Mouse (Mus musculus) spleen, adult 2 months (tissue): Measurements from ENCODE around the gene Rpl13. TPM values are rescaled to one million over a fixed set of nuclear protein-coding genes. Genes with fewer than 3 reads are reported as not detected.
A peak's percentile ranks its signal among the peaks of the same experiment; 100 is the strongest.

ENCODE experiments used
- DNase-seq, 2 experiments: peaks; one replicate each; pipeline versions ENCODE4 v3.0.0 to v3.0.0-alpha.2; 2012 to 2021; ENCODE audit warnings: low spot score in 2 of 2, low read depth in 1 of 2
- H3K27ac ChIP-seq: fragments of 200-500 bp; 2 replicates; pipeline ENCODE4 v1.5.1; 2012; ENCODE audit warnings: low read length, inconsistent platforms; ENCODE audit not compliant: insufficient read depth
- H3K27me3 ChIP-seq: fragments of 200-500 bp; 2 replicates; pipeline ENCODE4 v1.6.1; 2012; ENCODE audit warnings: mild to moderate bottlenecking, moderate library complexity, low read length, inconsistent platforms; ENCODE audit not compliant: control insufficient read depth, insufficient read depth
- H3K36me3 ChIP-seq: fragments of 200-500 bp; 2 replicates; pipeline ENCODE4 v1.6.1; 2012; ENCODE audit warnings: mild to moderate bottlenecking, low read length, inconsistent platforms; ENCODE audit not compliant: control insufficient read depth, insufficient read depth
- H3K4me1 ChIP-seq: fragments of 200-500 bp; 2 replicates; pipeline ENCODE4 v1.6.1; 2011; ENCODE audit warnings: inconsistent platforms; ENCODE audit not compliant: control insufficient read depth, insufficient read depth, insufficient read length
- H3K4me3 ChIP-seq: fragments of 200-500 bp; 2 replicates; pipeline ENCODE4 v1.5.1; 2011; ENCODE audit warnings: mild to moderate bottlenecking, inconsistent platforms; ENCODE audit not compliant: insufficient read depth, insufficient read length; ENCODE audit errors: extremely low read depth
- CTCF ChIP-seq: fragments of 200-500 bp; IDR thresholded peaks from 2 replicates; pipeline ENCODE4 v1.5.1; 2011; ENCODE audit warnings: mild to moderate bottlenecking, inconsistent platforms; ENCODE audit not compliant: insufficient read depth, insufficient read length, insufficient replicate concordance; ENCODE audit errors: extremely low read depth
- POLR2A ChIP-seq: fragments of 200-500 bp; IDR thresholded peaks from 2 replicates; pipeline ENCODE4 v1.6.1; 2011; ENCODE audit warnings: low read depth, low read length, inconsistent platforms
- WGBS: fragments of 180-500 bp; shearing (Covaris S2); methylation state at CpG from one replicate; pipeline ENCODE4 v1.1.7; 2018; 5-methylcytosine and 5-hydroxymethylcytosine counted together
- polyA plus RNA-seq: library from polyadenylated mRNA; depleted of rRNA; stranded (reverse); fragments of >200 nt; gene quantifications from 2 replicates; pipeline ENCODE4 v1.2.3, GENCODE M21; 2012

Gene Rpl13
- polyA plus RNA-seq, 1 experiment: 2,207 TPM

GRCm38 (mm10) chr8:123071176-123071575, 31.0 kb upstream of the Rpl13 start:
- peaks cover under 1% of the 10 kb centered on the region; the same call in 1 of the 2 replicates for H3K4me1 ChIP-seq
- no peak for TF ChIP-seq CTCF
- TF ChIP-seq POLR2A: no peak
- WGBS: 75% methylated on average over 4 of the region's 4 CpGs
- H3K27me3 ChIP-seq: no peaks in the 10 kb centered on the region
- peaks cover 15% of the 10 kb centered on the region for H3K36me3 ChIP-seq
- no peak overlapping the region for H3K4me3 ChIP-seq
- no peak for DNase-seq
- no peak overlapping the region for H3K27ac ChIP-seq

DNA sequence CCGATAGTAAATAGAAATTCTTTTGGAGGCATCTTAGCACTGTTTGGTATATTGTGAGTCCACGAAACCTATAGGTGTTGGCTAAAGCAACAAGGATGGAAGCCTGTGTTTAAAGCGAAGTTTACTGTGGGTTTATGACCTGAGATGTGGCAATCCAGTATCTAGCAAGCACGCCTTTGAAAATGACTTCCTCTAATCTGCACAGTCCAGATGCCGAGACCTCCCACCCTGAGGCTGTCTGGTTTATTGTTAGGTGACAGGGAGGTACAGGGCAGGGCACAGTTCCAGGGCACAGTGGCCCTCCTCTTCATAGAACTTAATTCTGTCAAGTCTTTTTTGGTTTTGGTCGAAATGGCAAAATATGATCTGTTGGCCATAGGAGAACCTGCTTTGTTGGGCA, 24.9 kb upstream of the Rpl13 start:
- H3K36me3 ChIP-seq: peaks cover 34% of the 10 kb centered on the region
- H3K27ac ChIP-seq: no peak overlapping the region

GRCm38 (mm10) chr8:123082993-123083392, 19.2 kb upstream of the Rpl13 start:
- no peak for TF ChIP-seq POLR2A
- no peak for TF ChIP-seq CTCF
- peaks cover 42% of the 10 kb centered on the region for H3K36me3 ChIP-seq
- H3K27me3 ChIP-seq: no peaks in the 10 kb centered on the region
- no peaks in the 10 kb centered on the region for H3K4me1 ChIP-seq
- no peak overlapping the region for H3K27ac ChIP-seq
- WGBS: 94% methylated on average over 6 of the region's 6 CpGs
- no peak for DNase-seq
- H3K4me3 ChIP-seq: no peak overlapping the region

More for the DNA sequence above, 24.9 kb upstream of the Rpl13 start:
- Histone ChIP-seq H3K4me3 (no peak overlapping the region), H3K4me1 (no peaks in the 10 kb centered on the region), H3K27me3 (no peaks in the 10 kb centered on the region)
- 87% methylated on average over 6 of the region's 6 CpGs for WGBS
- TF ChIP-seq POLR2A: no peak
- no peak for TF ChIP-seq CTCF
- DNase-seq: no peak

GRCm38 (mm10) chr8:123083610-123084009, 18.5 kb upstream of the Rpl13 start:
- WGBS: 96% methylated on average over 12 of the region's 12 CpGs
- peaks cover 45% of the 10 kb centered on the region for H3K36me3 ChIP-seq
- TF ChIP-seq POLR2A: no peak
- no peak for TF ChIP-seq CTCF
- no peaks in the 10 kb centered on the region for H3K27me3 ChIP-seq
- DNase-seq: no peak
- no peak overlapping the region for H3K4me3 ChIP-seq
- H3K27ac ChIP-seq: no peak overlapping the region
- no peaks in the 10 kb centered on the region for H3K4me1 ChIP-seq

GRCm38 (mm10) chr8:123087289-123087688, 14.9 kb upstream of the Rpl13 start:
- DNase-seq: no peak
- 89% methylated on average over 9 of the region's 9 CpGs for WGBS
- Histone ChIP-seq H3K27ac (no peak overlapping the region), H3K27me3 (no peaks in the 10 kb centered on the region), H3K36me3 (peaks cover 53% of the 10 kb centered on the region), H3K4me1 (no peaks in the 10 kb centered on the region), H3K4me3 (no peak overlapping the region)
- no peak for TF ChIP-seq CTCF
- TF ChIP-seq POLR2A: no peak

- Histone ChIP-seq H3K36me3 (peaks cover 13% of the 10 kb centered on the region), H3K4me3 (no peak overlapping the region), H3K4me1 (0 out of 2 replicates have a peak, but pooled peaks cover 3% of the 10 kb centered on the region), H3K27me3 (no peaks in the 10 kb centered on the region), H3K27ac (no peak overlapping the region)
- TF ChIP-seq POLR2A (no peak), CTCF (no peak)
- WGBS: 96% methylated on average over 11 of the region's 11 CpGs
- DNase-seq: no peak
Measured at GRCm38 (mm10) chr8:123097216-123097615, 4.9 kb upstream of the Rpl13 start.

DNA sequence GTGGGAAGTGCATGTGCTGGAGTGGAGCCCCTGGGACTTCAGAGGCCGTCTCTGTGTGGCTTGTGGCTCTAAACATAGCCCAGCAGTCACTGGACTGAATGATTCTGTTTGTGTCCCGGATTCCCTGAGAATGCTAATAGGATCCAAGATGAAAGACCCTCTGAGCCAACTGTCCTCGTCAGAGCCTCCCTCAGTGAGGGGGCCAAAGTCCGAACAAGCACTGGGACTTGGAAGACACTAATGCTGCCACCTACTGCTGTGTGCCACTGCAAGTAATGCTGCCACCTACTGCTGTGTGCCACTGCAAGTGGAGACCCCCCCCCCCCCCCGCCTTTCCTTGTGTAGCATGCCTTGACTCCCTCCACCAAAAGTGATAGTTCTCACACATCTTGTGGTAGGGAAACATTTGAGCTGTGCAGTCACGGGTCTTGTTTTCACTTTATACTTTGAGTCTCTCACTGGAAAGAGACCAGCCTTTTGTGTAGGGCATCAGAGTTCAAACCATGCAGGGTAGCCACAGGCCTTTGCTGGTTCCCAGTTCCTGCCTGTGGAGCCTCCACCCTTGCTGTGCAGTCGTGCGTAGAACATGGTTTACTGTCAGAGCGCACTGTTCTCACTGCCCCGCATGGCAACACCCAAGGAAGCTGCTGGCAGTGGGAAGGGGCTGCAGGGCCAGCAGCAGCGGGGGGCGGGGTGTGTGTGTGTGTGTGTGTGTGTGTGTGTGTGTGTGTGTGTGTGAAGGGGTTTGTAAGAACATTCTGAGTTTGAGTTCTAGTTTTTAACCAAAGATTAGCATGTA, 4.2 kb upstream of the Rpl13 start:
- H3K4me1 ChIP-seq: 0 out of 2 replicates have a peak, but pooled peaks cover 3% of the 10 kb centered on the region
- TF ChIP-seq CTCF (no peak), POLR2A (no peak)
- H3K27me3 ChIP-seq: no peaks in the 10 kb centered on the region
- 86% methylated on average over 12 of the region's 12 CpGs for WGBS
- peaks cover 13% of the 10 kb centered on the region for H3K36me3 ChIP-seq
- no peak overlapping the region for H3K27ac ChIP-seq
- H3K4me3 ChIP-seq: no peak overlapping the region
- peak in 1 of 2 experiments; percentile 38 for DNase-seq
